Mouse (Mus musculus) forebrain, embryonic 13.5 days (tissue): ENCODE results near the gene Jph4. TPM values are rescaled to one million over a fixed set of nuclear protein-coding genes. Genes with fewer than 3 reads are reported as not detected.
A peak's percentile ranks its signal among the peaks of the same experiment; 100 is the strongest.

Experiments used
- ATAC-seq: fragments of 200-750 bp; cut with Nextera tagmentation; 2 replicates; pipeline ENCODE4 v1.8.0; 2017
- H3K27ac ChIP-seq: fragments of 300-500 bp; sonication (generic); 2 replicates; pipeline ENCODE4 v1.5.1; 2015; ENCODE audit warnings: inconsistent platforms, mild to moderate bottlenecking, moderate library complexity
- H3K27me3 ChIP-seq: fragments of 300-500 bp; sonication (generic); 2 replicates; pipeline ENCODE4 v1.6.1; 2015; ENCODE audit warnings: mild to moderate bottlenecking, inconsistent platforms
- H3K36me3 ChIP-seq: fragments of 300-500 bp; sonication (generic); 2 replicates; pipeline ENCODE4 v1.6.1; 2015; ENCODE audit warnings: mild to moderate bottlenecking, inconsistent platforms; ENCODE audit not compliant: poor library complexity, severe bottlenecking
- H3K4me1 ChIP-seq: fragments of 300-500 bp; sonication (generic); 2 replicates; pipeline ENCODE4 v1.6.1; 2015; ENCODE audit warnings: inconsistent platforms
- H3K4me2 ChIP-seq: fragments of 300-500 bp; sonication (generic); 2 replicates; pipeline ENCODE4 v1.6.1; 2015; ENCODE audit warnings: inconsistent platforms, mild to moderate bottlenecking, moderate library complexity
- H3K4me3 ChIP-seq: fragments of 300-500 bp; sonication (generic); 2 replicates; pipeline ENCODE4 v1.5.1; 2015; ENCODE audit warnings: mild to moderate bottlenecking, inconsistent platforms
- H3K9ac ChIP-seq: fragments of 300-500 bp; sonication (generic); 2 replicates; pipeline ENCODE4 v1.6.1; 2015; ENCODE audit warnings: mild to moderate bottlenecking, inconsistent platforms
- H3K9me3 ChIP-seq: fragments of 300-500 bp; sonication (generic); replicated peaks from 2 replicates; pipeline ENCODE4 v1.6.1; 2016; ENCODE audit warnings: inconsistent platforms
- whole genome bisulfite sequencing: fragments of 180-500 bp; shearing (Covaris S2); methylation state at CpG from one replicate; pipeline ENCODE4 v1.1.7; 2015; 5-methylcytosine and 5-hydroxymethylcytosine counted together
- polyA plus RNA-seq: library from polyadenylated mRNA; unstranded; fragments of >200 nt; fragmentation: Nextera tagmentation; extraction: Ambion mirVana; gene quantifications from 2 replicates; pipeline ENCODE4 v1.2.1, GENCODE M21; 2015

Gene Jph4
- 17.5 and 17.7 TPM in 2 replicates for polyA plus RNA-seq

GRCm38 (mm10) chr14:55116425-55117200, at the start of gene Jph4:
Gene Jph4 (minus strand): TSS chr14:55116935.
- WGBS: 5% methylated on average over 21 of the region's 21 CpGs
- H3K4me1 ChIP-seq: peaks cover 47% of the 10 kb centered on the region
- peak within 1 kb of the TSS; percentile 76 for H3K4me3 ChIP-seq
- peak; percentile 57 for ATAC-seq
- H3K9ac ChIP-seq: peak within 1 kb of the TSS; percentile 87
- peaks cover 11% of the 10 kb centered on the region for H3K36me3 ChIP-seq
- H3K27ac ChIP-seq: peak within 1 kb of the TSS; percentile 88
- H3K27me3 ChIP-seq: peaks cover 25% of the 10 kb centered on the region
- no peaks in the 10 kb centered on the region for H3K9me3 ChIP-seq
- peak within 1 kb of the TSS; percentile 98 for H3K4me2 ChIP-seq

- no peak overlapping the region for H3K9ac ChIP-seq
- no peaks in the 10 kb centered on the region for H3K36me3 ChIP-seq
- ATAC-seq: no peak
- 80% methylated on average over 5 of the region's 5 CpGs for WGBS
- H3K27ac ChIP-seq: no peak overlapping the region
- H3K4me3 ChIP-seq: no peak overlapping the region
- peaks cover 12% of the 10 kb centered on the region for H3K4me1 ChIP-seq
- H3K4me2 ChIP-seq: no peak overlapping the region
- no peaks in the 10 kb centered on the region; the same call in 1 of the 2 replicates for H3K27me3 ChIP-seq
- H3K9me3 ChIP-seq: no peaks in the 10 kb centered on the region
These were observed 47.6 kb upstream of the Jph4 start for GRCm38 (mm10) chr14:55164172-55164806.

DNA sequence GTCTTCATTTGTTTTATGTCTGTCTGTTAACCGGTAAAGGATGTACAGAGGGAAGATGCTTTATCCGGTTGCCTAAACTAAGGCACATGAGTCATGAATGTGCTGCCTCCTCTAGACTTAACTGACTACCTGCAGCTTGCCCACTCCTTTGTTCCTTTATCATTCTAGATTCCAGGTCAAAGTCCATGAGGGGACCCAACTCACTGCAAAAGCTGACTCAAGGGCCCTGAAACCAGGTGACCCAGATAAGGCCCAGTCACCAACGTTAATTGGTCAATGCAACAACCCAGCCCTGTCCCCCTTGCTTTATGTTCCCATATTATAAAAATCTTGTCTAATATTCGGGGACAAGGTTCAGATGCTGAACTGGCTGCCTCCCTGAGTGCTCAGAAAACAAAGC, 45.4 kb upstream of the Jph4 start:
- Histone ChIP-seq H3K4me3 (no peak overlapping the region), H3K27ac (no peak overlapping the region), H3K4me1 (peaks cover 8% of the 10 kb centered on the region), H3K9ac (no peak overlapping the region), H3K36me3 (no peaks in the 10 kb centered on the region), H3K9me3 (no peaks in the 10 kb centered on the region), H3K4me2 (no peak overlapping the region), H3K27me3 (no peaks in the 10 kb centered on the region)
- ATAC-seq: no peak
- 80% methylated on average over 4 of the region's 4 CpGs for WGBS

DNA sequence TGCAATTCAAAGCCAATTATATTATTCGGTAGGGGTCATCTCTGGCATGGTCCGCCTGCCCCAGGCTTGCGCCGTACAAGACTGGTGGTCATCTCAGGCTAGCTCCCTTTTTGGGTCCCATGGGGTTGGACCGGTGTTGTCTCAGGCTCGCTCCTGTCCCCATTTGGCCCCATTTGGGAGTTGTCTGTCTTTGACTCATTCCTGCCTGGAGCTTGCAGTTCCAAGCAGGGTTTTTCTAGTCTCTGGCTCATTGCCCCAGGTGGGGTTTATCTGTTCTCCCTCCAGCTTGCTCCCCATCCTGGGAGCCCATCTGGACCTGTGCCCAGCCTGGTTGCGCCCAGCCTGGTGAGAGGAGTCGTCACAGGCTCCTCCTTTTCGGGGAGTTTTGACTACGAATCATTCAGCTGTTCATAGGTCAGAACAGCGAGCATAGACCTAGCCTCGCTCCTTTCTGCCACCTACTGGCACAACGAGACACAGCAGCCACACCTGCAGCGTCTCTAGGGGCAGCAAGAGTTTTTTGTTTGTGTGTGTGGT, 44.4 kb upstream of the Jph4 start:
- Histone ChIP-seq H3K9me3 (no peaks in the 10 kb centered on the region), H3K4me2 (peak overlapping the region; percentile 50), H3K27ac (no peak overlapping the region), H3K9ac (no peak overlapping the region; the same call in 1 of the 2 replicates), H3K36me3 (no peaks in the 10 kb centered on the region), H3K4me1 (peaks cover 8% of the 10 kb centered on the region), H3K4me3 (peak overlapping the region; percentile 7; the same call in 1 of the 2 replicates), H3K27me3 (no peaks in the 10 kb centered on the region)
- WGBS: 33% methylated on average over 14 of the region's 14 CpGs
- peak; percentile 83 for ATAC-seq

- Histone ChIP-seq H3K27ac (no peak overlapping the region), H3K36me3 (no peaks in the 10 kb centered on the region), H3K4me1 (peaks cover 8% of the 10 kb centered on the region), H3K4me2 (no peak overlapping the region), H3K9me3 (no peaks in the 10 kb centered on the region), H3K9ac (no peak overlapping the region), H3K27me3 (no peaks in the 10 kb centered on the region), H3K4me3 (no peak overlapping the region)
- 0 out of 2 replicates have a peak, but pooled peaks have one; percentile 24 for ATAC-seq
- WGBS: 87% methylated on average over 10 of the region's 10 CpGs
These were observed 43.7 kb upstream of the Jph4 start for GRCm38 (mm10) chr14:55160251-55161071.

GRCm38 (mm10) chr14:55157322-55158065, 40.8 kb upstream of the Jph4 start:
- Histone ChIP-seq H3K4me1 (peaks cover 10% of the 10 kb centered on the region), H3K36me3 (no peaks in the 10 kb centered on the region), H3K27me3 (no peaks in the 10 kb centered on the region), H3K4me2 (no peak overlapping the region), H3K27ac (no peak overlapping the region), H3K4me3 (no peak overlapping the region), H3K9me3 (no peaks in the 10 kb centered on the region), H3K9ac (no peak overlapping the region)
- no peak for ATAC-seq
- WGBS: 78% methylated on average over 12 of the region's 12 CpGs

- WGBS: 89% methylated on average over 16 of the region's 16 CpGs
- peaks cover 13% of the 10 kb centered on the region for H3K4me1 ChIP-seq
- H3K36me3 ChIP-seq: no peaks in the 10 kb centered on the region
- no peaks in the 10 kb centered on the region for H3K27me3 ChIP-seq
- no peaks in the 10 kb centered on the region for H3K9me3 ChIP-seq
- no peak overlapping the region for H3K27ac ChIP-seq
- no peak overlapping the region for H3K4me2 ChIP-seq
- no peak for ATAC-seq
- no peak overlapping the region for H3K9ac ChIP-seq
- no peak overlapping the region for H3K4me3 ChIP-seq
These were observed 36.3 kb upstream of the Jph4 start for GRCm38 (mm10) chr14:55152951-55153481.

GRCm38 (mm10) chr14:55152174-55152573, 35.4 kb upstream of the Jph4 start:
- Histone ChIP-seq H3K36me3 (no peaks in the 10 kb centered on the region), H3K9ac (no peak overlapping the region), H3K9me3 (no peaks in the 10 kb centered on the region), H3K4me2 (no peak overlapping the region), H3K27ac (no peak overlapping the region), H3K4me1 (peaks cover 13% of the 10 kb centered on the region), H3K27me3 (no peaks in the 10 kb centered on the region), H3K4me3 (no peak overlapping the region)
- no peak for ATAC-seq
- 68% methylated on average over 4 of the region's 4 CpGs for WGBS

DNA sequence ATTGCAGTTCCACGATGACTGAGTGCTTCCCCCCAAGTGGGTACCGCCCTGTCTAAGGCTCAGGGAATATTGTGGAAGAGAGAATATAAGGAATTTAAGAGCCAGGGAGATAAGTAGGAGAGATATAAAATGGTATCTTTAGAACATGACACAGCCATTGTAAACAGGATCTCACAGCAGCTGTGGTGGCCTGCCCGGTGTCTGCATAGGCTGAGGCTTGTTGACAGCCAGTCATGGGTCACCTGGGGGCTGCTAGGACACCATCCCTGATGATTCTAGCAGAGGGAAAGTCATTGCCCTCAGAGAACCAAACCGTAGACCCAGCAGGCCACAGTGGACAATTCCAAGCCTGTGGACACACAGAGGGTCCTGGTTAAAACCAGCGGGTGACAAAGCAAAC, 34.2 kb upstream of the Jph4 start:
- WGBS: 89% methylated on average over 5 of the region's 5 CpGs
- H3K9ac ChIP-seq: no peak overlapping the region
- H3K27ac ChIP-seq: no peak overlapping the region
- peaks cover 13% of the 10 kb centered on the region for H3K4me1 ChIP-seq
- no peaks in the 10 kb centered on the region for H3K27me3 ChIP-seq
- H3K4me3 ChIP-seq: no peak overlapping the region
- ATAC-seq: no peak
- no peaks in the 10 kb centered on the region for H3K9me3 ChIP-seq
- H3K36me3 ChIP-seq: no peaks in the 10 kb centered on the region
- no peak overlapping the region for H3K4me2 ChIP-seq

- no peaks in the 10 kb centered on the region for H3K36me3 ChIP-seq
- H3K27me3 ChIP-seq: no peaks in the 10 kb centered on the region
- H3K4me2 ChIP-seq: no peak overlapping the region
- no peaks in the 10 kb centered on the region for H3K9me3 ChIP-seq
- no peak overlapping the region for H3K27ac ChIP-seq
- 73% methylated on average over 5 of the region's 5 CpGs for WGBS
- peak; percentile 58 for ATAC-seq
- H3K4me3 ChIP-seq: no peak overlapping the region
- 0 out of 2 replicates have a peak overlapping the region, but pooled peaks have one; percentile 16 for H3K9ac ChIP-seq
- peaks cover 13% of the 10 kb centered on the region for H3K4me1 ChIP-seq
These were observed 32.3 kb upstream of the Jph4 start for GRCm38 (mm10) chr14:55149041-55149440.

- Histone ChIP-seq H3K4me3 (no peak overlapping the region), H3K9ac (no peak overlapping the region), H3K9me3 (no peaks in the 10 kb centered on the region), H3K36me3 (no peaks in the 10 kb centered on the region), H3K4me1 (peaks cover 8% of the 10 kb centered on the region), H3K4me2 (no peak overlapping the region), H3K27me3 (no peaks in the 10 kb centered on the region), H3K27ac (no peak overlapping the region)
- ATAC-seq: peak; percentile 70
- 25% methylated on average over 5 of the region's 5 CpGs for WGBS
These were observed 31.7 kb upstream of the Jph4 start for GRCm38 (mm10) chr14:55148363-55148915.
